Mouse (Mus musculus) right cerebral cortex, postnatal 10 days (tissue): ENCODE measurements at regions not wholly inside any gene's neighbourhood (a gene's known extent, or its start where the extent isn't known, plus 50 kb on each side); places are given as distances from the start of the nearest gene placed in this dataset.

Experiments
- DNase-seq, 2 experiments: peaks; one replicate each; pipeline ENCODE4 v3.0.0; 2021; ENCODE audit warnings: low spot score in 2 of 2

GRCm38 (mm10) chr12:12706326-12706920 is 235.3 kb downstream of the Mycn start:
- DNase-seq, result peak; percentile 60 to 66

GRCm38 (mm10) chr12:12701735-12702134 is 240.0 kb downstream of the Mycn start:
- DNase-seq, result no peak

- no peak for DNase-seq
These were observed 240.6 kb downstream of the Mycn start for GRCm38 (mm10) chr12:12701060-12701667.

GRCm38 (mm10) chr12:12693838-12694777 is 247.6 kb downstream of the Mycn start:
- no peak for DNase-seq

- no peak for DNase-seq
These were observed 254.3 kb downstream of the Mycn start for GRCm38 (mm10) chr12:12687376-12687775.

- DNase-seq, result no peak
These were observed 256.5 kb downstream of the Mycn start for GRCm38 (mm10) chr12:12685217-12685522.

- peak; percentile 43 to 44 for DNase-seq
These were observed 257.1 kb downstream of the Mycn start for GRCm38 (mm10) chr12:12684481-12685216.

- DNase-seq, result no peak
These were observed 257.8 kb downstream of the Mycn start for GRCm38 (mm10) chr12:12683733-12684470.

GRCm38 (mm10) chr12:12681101-12681500 is 260.6 kb downstream of the Mycn start:
- peak; percentile 32 to 38 for DNase-seq

- peak; percentile 70 to 85 for DNase-seq
These were observed 261.3 kb downstream of the Mycn start for GRCm38 (mm10) chr12:12680371-12680921.

- DNase-seq, result peak; percentile 87 to 90
These were observed 265.0 kb downstream of the Mycn start for GRCm38 (mm10) chr12:12676676-12677075.

- no peak for DNase-seq
These were observed 271.8 kb downstream of the Mycn start for GRCm38 (mm10) chr12:12669931-12670330.

GRCm38 (mm10) chr12:12668919-12669318 is 272.8 kb downstream of the Mycn start:
- DNase-seq, result no peak

- DNase-seq, result no peak
These were observed 286.1 kb downstream of the Mycn start for GRCm38 (mm10) chr12:12655611-12656010.

GRCm38 (mm10) chr12:12655184-12655583 is 286.5 kb downstream of the Mycn start:
- DNase-seq, result no peak

- no peak for DNase-seq
These were observed 289.4 kb downstream of the Mycn start for GRCm38 (mm10) chr12:12652361-12652760.

GRCm38 (mm10) chr12:12650309-12650708 is 291.4 kb downstream of the Mycn start:
- no peak for DNase-seq

- DNase-seq, result no peak
These were observed 294.2 kb downstream of the Mycn start for GRCm38 (mm10) chr12:12647467-12647866.

- DNase-seq, result no peak
These were observed 296.5 kb downstream of the Mycn start for GRCm38 (mm10) chr12:12645183-12645582.

- DNase-seq, result no peak
These were observed 298.3 kb downstream of the Mycn start for GRCm38 (mm10) chr12:12643247-12643963.
